Mouse (Mus musculus) c-Kit-positive CD71-positive TER-119-positive erythroid progenitor cells, embryonic 14.5 days (primary cell): ENCODE data around the gene Arl4c.
"Not testable (repeated sequence)": the region's sequence is repeated elsewhere in the genome, so short reads cannot be mapped to it uniquely, and the experiment has no call there.

Experiments
- DNase-seq: peaks from one replicate; pipeline ENCODE4 v3.0.0-alpha.2; 2013; ENCODE audit warnings: low spot score

Gene Arl4c

DNA sequence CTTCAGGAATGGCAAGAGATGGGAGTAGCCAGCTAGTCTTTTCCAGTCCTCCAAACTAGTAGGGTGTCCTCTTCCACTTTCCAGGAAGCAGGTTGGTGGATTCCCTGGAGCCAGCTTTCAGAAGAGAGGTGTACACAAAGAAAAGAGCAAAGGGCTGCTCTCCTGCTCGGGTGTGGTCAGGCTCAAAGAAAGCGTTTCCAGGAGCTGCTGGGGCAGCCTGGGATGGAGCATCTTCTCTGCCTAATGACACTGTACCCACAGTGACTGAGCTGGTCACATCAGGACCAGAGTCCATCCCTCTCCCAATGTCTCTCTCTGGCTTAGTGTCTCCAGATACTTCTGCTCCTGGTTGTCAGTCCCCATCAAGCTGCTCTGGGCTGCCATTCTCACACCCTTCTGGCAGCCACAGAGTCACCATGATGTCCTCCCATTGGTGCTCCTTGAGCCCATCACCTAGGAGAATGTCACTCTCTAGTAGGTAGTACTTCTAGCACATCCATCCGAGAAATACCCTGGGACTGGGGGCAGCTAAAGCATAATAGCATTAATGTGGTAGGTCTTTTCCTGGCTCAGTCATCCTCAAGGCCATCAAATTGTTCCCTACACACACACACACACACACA lies 46.4 kb downstream of the Arl4c start:
- no peak for DNase-seq

DNA sequence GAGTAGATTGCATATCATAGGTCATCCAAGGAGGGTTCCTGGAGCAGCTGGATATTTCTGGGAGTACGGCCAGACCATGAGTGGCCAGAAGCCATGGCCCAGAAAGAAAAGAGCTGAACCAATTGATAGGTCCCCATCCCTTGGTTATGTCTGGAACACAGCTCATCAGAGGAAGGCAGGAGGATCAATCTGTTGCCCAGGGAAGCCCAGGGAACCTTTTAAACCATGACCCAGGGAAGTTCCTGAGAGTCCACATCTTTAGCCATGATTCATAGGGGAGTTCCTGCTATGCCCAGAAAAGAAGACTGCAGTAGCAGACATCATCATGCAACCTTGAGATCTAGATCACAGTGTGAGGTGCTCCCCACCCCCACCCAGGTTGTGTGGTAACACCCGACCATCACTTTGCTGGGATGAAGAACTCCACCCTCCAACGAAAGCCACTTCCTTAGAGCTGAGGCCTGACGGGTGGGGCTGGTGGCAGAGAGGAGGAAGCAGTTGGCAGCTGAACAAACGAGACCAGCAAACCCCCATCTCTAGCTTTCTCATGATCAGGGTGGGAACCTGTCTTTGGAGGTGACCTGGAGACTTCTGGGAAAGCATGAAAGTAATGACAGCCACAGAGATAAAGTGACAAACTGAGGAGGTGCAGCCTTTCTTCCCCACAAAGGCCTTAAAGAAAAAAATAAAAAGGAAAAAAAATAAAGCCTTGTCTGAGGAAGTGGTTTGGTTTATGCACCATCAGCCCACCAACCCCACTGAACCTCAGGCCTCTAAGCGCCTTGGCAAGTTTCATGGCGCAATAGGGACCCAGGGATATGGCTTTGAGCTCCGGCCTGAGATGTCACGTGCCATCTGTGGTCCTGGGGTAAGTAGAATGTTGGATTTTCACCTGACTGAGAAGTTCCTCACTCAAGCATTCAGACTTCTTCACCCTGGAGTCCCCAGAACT lies 47.2 kb downstream of the Arl4c start:
- no peak for DNase-seq

DNA sequence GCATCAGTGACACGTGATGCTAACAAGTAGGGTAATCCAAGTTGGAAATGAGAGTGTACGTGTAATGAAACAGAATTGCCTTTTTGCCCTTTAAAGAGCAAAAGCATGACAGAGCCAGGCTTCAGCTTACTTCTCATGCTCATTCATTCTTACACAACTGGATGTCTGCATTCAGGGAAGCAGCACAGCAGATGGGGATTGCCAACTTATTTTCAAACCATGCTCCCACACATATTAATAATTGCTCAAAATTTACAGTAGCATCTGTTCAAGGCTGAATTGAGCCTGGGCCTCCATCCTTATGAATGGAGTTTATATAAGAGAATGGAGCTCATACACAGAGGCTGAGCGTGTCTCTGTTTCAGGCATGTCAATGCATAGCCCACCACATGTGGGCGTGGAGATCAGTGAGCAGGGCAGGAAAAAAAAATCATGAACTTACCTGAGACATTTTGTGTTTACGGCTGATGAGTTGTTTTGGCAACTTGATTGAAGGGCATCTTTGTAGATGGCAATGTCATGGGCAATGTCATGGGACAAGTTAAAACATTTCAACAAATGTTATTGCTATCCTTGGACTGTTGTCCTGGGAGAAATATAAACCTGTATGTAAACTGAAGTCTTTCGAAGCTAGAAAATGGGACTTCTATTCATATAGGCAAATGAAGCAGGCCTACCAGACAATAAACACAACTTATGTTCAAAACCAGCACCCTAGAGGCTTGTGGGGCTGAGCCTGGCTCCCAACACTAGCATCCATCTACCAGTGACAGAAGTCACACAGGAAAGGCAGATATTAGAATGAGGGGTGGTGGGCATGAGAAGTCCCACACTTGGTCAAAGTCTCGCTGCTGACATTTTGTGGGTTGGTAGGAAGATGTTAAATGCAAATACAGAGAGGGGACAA lies 48.2 kb downstream of the Arl4c start:
- DNase-seq, result no peak

DNA sequence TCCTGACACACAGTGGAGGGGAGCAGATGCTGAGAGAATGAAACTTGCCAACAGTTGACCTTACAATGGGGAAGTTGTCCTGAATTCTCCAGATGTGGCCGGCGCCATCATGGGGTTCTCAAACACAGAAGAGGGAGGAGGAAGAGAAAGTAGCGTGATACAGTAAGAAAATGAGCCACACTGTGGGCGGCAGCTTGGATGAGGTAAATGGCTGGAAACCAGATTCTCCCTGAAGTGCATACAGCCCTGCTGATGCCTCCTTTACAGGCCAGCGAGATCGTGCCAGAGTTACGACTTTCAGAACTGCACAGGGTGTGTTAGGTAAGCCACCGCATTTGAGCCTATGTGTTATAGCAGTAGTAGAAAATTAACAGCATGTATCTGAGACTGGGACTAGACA lies 49.3 kb downstream of the Arl4c start:
- DNase-seq, result no peak

DNA sequence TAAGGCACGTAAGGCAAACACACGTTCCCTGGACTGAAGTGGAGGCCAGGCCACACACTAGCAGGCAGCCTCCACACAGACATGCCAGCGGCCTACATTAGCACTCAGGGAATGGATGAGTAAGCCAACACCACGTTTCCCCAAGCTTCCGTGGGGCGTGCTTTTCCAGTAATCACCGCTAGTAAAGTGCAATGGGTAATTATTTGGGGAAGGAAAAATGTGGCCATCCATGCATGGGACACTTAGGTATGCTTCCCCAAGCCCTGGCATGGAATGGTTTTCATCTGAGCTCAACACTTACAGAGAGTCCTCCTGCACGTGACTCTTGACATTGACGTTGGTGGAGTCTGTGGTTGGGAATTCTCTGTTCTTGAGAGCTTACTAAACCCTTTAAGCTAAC lies 50.4 kb downstream of the Arl4c start:
- no peak for DNase-seq

DNA sequence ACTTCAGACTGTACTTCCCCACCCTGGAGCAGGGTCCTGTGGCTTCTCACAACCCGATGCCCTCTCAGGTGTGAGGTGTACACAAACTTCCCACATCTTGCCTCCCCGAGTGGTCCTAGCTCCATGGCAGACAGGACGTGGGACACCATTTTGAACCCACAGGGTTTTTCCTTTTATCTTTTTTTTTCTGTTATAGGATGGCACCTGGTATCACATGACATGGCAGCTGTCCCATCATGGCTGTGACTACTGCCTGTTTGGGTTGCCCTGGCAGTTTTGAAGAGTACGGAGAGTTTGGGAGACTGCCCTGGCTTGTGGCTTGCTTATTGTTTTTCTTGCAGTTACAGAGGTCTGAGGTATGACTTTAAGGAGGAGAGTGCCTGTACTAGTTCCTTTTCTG lies 53.3 kb downstream of the Arl4c start:
- DNase-seq, result no peak

DNA sequence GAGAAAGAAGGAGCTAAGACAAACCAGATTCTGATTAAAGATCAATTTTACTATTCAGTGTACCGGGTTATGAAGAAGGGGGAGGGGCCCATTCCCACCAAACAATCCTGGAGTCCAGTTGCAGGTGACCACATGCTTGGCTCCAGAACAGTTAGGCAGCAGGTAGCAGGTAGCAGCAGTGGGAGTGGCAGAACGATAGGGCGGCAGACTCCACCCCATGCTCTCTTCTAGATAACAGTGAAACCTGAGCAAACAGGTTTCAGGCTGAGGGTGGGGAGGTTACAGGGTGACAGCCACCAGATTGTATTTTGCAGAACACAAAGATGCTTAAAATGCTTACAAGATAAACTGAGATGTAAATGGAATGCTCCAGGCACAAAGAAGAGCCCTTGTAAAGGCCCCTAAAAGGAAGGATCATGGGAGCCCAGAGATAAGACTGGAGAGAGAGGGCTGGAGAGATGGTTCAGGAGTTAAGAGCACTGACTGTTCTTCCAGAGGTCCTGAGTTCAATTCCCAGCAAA lies 56.4 kb downstream of the Arl4c start:
- no peak for DNase-seq

DNA sequence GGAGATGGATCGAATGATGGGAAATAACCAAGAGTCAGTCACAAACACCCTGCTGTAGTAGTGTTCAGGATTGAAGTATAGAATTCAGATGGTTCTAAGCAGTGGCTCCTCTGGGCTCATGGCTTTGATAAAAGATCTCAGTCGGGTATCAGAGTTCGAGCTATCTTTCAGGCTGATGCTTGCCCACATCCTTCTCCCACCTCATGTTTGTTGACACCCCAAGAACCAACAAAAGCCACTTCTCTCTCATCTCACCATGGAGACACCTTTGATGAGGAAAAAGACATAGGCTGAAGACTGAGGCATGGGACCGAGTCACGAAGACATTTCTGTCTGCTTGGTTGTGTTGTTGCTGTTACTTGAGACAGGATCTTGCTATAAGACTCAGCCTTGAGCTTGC lies 57.6 kb downstream of the Arl4c start:
- no peak for DNase-seq

DNA sequence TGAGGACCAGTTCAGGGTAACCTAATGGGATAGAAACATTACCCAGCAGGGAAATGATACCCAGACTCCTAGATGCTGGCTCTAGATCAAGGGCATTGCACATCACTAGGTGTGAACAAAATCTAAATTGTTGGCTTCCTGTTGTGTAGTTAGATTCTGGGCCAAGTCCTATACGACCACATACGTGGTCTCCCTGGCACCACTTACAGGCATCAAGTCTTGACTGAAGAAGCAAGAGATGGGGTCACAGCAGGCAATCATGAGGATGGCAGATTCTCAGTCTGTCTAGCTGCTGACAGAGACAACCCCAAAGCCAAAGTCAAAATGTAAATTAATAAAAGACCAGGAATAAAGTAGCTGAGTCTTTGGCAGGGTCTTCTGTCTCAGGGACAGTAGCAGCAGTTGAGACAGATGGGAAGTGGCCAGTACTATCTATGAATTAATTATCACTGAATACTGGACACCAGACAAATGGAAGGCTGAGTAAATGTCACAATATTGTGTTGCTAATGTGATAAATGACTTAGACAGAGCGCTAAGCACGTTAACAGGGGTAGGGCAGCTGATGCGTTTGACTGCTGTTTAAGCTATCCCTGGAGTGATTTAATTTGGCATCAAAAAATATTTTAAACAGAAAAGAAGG lies 58.7 kb downstream of the Arl4c start:
- DNase-seq, result no peak

DNA sequence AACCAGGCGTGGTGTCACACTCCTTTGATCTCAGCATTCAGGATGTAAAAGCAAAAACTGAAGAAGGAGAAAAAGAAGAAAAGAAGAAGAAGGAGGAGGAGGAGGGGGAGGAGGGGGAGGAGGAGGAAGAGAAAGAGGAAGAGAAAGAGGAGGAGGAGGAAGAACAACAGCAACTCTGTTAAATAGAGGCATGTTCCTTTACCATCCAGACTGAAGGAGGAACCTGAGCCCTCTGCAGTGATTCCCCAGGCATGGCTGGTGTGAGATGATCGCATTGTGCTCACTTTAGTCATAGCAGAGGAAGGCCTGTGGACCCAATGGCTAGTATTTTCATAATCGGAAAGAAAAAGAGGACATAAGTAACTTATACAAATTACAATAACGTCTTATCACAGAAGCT lies 59.3 kb downstream of the Arl4c start:
- DNase-seq, result no peak

DNA sequence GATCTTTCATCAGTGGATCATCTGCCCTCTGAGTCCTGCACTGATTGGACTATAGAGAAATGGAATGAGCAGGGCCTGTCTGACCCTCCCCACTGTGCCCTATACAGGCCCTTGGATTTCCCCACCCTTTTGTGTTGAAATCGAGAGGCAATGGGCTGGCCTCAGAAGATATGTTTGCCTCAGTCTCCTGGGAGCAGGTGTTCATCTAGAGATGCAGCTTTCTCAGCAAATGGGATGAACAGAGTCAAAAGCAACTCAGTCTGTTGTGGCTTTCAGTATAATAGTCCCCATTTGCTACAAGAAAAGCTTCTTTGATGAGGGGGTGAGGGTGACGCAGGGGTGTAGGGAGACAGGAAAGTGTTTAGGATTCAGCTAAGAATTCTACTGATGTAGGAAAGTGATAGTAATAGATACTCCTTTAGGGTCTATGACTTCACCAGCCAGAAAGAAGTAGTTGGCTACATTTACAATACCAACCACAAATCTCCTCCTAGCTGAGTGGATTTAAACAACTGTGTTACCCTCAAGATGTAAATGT lies 60.3 kb downstream of the Arl4c start:
- DNase-seq, result no peak

DNA sequence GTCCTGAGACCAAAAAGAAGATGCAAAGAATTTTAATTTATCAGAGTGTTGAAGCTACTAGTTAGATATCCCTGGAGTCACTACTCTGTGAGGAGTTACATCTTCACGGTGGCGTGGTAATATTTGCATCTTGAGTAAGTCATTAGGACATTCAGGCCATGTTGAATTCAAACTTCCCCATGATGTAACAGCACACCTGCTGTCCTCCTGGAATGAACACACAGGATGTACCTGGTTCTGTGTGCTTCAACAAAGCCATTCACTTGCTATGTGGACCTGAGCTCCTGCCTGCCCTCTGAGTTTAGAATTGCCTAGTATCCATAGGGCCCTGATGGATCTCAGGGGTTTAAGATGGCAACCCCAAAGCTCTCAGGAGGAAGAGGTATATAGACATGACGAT lies 60.8 kb downstream of the Arl4c start:
- no peak for DNase-seq

DNA sequence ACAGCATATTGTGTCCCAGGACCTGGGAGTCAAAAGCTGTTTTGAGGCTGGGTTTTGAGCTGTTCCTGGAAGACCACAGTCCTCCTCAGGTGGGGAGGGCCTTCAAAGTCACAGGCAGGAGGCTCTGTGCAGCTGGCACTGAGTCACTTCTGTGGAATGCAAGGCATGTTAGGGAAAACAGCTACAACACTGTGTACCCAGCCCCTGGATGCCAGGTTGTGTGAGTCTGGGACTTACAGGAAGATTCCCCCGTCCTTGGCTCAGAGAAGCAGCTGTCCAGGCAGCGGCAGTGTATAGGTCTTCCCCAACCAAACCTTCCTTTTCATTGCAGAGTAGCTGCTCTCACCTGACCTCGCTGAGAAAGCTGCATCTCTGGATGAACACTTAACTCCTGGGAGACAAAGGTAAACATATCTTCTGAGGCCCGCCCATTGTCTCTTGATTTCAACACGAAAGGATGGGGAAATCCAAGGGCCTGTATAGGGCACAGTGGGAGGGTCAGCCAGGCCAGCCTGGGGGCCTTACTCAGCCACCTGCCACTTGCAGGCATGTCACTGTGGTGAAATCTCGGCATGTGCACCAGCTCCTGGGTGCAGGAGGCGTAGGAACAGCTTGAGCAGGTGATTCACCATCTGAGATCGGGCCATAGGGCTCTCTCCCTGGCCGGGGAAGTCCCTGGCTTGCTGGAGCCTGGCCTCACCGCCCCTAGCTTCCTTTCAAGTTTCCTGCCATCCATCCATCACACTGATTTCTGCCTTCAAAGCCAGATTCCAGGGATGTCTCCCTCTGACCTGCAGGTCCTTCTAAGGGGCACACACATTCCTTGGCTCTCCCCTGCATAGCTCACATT lies 62.4 kb downstream of the Arl4c start:
- DNase-seq, result no peak

DNA sequence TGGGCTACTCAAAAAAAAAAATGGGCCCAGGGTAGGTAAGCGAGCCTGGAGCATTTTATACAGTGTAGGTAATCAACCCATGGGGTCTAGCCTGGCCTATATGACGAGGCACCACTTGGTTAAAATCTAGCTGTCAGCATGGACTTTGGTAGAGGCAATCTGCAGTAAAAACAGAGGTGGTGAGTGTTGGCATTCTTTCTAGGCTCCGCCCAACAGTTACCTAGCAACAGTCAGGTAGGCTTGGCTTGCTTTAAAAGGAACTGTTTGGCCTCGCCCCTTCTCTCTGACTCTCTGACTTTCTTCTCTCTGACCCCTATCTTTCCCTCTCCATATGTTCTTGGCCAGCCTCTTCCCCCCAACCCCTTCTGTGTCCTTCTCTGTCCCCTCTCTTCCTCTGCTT lies 63.4 kb downstream of the Arl4c start:
- no peak for DNase-seq

DNA sequence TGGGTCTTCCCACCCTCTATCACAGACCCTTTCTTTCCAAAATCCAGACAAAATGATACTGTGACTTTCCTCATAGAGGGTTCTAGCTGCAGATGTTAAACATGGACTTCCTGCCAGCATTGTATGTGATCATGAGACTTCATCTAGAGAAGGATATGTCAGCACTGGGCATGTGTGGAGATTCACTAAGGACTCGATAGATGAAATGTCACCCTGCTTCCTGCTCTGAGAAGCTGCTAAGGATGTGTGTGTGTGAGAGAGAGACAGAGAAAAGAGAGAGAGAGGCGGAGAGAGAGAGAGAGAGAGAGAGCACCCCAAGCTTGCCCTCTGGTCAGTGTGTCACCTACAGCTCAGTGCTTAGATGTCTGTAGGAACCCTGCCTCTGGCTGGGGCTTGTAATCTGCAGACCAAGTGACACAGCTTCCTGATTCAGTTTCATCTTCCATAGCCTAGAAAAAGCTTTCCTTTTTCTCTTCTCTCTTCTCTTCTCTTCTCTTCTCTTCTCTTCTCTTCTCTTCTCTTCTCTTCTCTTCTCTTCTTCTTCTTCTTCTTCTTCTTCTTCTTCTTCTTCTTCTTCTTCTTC lies 65.4 kb downstream of the Arl4c start:
- DNase-seq, result not testable (repeated sequence)

DNA sequence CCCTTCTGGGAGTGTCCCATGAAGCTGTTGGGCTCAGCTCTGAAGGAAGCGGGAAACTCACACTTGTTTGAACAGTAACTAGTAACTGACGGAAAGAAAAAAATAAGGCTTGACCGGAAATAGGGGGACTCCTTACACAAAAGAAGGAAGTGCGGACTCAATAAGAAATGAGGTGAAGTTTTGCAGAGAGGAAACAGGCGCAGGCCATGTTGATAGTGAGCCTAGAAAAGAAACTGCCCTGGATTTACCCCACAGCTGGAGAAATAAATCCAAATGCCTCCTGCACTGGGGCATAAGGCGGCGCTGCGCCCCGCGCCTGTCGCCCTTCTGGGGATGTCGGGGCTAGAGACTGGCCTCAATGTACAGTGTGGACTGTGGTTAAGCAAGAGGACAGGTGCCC lies 66.4 kb downstream of the Arl4c start:
- DNase-seq, result no peak

DNA sequence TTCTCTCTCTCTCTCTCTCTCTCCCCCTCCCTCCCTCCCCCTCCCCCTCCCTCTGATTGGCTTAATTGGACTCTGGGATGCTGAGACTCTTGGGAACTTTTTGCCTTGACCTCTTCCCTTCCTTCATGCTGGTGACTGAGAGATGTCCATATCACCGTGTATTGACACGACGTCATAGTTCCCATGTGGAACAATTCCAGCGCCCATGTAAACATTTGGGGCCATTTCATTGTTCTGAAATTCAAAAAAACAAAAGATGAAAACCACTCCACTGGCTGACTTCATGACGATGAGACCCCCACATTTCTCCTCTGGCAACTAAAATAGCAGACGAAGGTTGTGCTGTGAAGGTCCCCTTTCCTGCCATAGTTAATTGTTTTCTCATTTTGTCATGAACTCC lies 69.2 kb downstream of the Arl4c start:
- no peak for DNase-seq

DNA sequence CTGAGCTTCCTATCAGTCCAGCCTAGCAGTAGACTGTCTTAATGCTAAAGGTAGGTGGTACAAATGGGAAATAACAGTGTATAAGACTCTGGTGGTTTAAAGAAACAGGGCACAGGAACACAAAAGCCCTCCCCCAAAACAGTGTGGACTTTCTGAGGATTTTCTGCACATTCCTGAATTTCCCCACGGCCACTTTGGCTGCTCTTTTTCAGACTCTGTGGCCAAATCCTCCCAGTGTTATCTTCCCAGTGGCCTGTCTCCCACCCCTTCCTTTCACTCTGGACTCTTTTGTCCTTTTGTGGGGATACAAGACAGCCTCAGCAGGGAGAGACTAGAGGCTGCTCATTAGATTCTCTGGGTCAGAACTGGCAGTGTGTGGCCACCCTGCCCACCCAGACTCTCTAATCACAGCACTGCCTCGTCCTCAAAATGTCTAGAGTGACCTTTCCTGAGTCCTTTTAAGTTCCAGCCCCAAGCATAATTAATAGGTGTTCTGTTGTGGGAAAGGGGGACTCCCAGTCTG lies 72.0 kb downstream of the Arl4c start:
- no peak for DNase-seq

DNA sequence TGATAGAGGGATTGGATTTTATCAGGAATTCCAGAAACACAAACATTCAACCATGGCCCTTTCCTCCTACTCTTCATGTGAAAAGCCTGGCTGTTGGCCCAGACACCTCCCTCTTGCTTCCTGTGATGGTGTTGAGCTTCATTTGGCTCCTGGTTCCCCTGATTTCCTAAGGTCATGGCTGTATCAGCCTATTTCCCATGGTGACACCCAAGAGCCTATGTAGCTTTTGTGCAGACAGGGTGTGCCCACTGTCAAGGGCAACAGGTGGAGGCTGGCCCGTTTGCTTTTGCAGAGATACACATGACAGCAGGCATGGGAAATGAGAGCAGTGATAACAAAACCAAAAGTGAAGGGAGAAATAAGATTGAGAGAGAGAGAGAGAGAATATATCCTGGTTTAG lies 76.8 kb downstream of the Arl4c start:
- no peak for DNase-seq

DNA sequence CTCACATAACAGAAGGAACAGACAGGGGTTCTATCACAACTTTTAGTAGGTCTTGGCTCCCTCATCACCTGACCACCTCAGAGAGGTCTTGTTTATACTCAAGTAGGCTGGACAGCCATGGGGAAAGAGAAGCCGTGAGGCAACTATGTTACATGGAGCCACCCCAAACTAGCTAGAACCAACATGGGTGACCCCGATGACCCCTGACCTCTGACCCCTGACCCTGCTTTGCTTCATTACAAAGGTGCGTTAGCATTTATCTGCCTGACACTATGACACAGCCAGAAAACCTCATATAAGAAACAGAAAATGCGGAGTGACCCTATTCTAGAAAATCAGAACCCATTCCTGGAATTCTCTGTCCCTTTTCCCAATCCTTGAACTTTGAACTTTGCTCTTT lies 77.6 kb downstream of the Arl4c start:
- no peak for DNase-seq
